Mouse (Mus musculus) limb, embryonic 11.5 days (tissue): Measurements from ENCODE around the gene Rnf141. TPM values are rescaled to one million over a fixed set of nuclear protein-coding genes. Genes with fewer than 3 reads are reported as not detected.

Source experiments
- ATAC-seq: fragments of 200-750 bp; cut with Nextera tagmentation; 2 replicates; pipeline ENCODE4 v1.8.0; 2017; ENCODE audit warnings: low read depth; ENCODE audit not compliant: insufficient number of reproducible peaks, low FRiP score, low TSS enrichment
- DNase-seq: peaks from one replicate; pipeline ENCODE4 v3.0.0-alpha.2; 2015; ENCODE audit warnings: low spot score
- H3K27ac ChIP-seq: fragments of 300-500 bp; sonication (generic); replicated peaks from 2 replicates; pipeline ENCODE4 v1.5.1; 2014; ENCODE audit warnings: low read depth, mild to moderate bottlenecking, low read length
- H3K27me3 ChIP-seq: fragments of 300-500 bp; sonication (generic); 2 replicates; pipeline ENCODE4 v1.6.1; 2014; ENCODE audit warnings: mild to moderate bottlenecking, low read length, mixed read lengths; ENCODE audit not compliant: control insufficient read depth, insufficient read depth
- H3K36me3 ChIP-seq: fragments of 300-500 bp; sonication (generic); 2 replicates; pipeline ENCODE4 v1.6.1; 2014; ENCODE audit warnings: mild to moderate bottlenecking, low read length, moderate library complexity, mixed read lengths; ENCODE audit not compliant: control insufficient read depth, insufficient read depth
- H3K4me1 ChIP-seq: fragments of 300-500 bp; sonication (generic); 2 replicates; pipeline ENCODE4 v1.6.1; 2014; ENCODE audit warnings: low read length, mixed read lengths; ENCODE audit not compliant: control insufficient read depth, insufficient read depth
- H3K4me2 ChIP-seq: fragments of 300-500 bp; sonication (generic); 2 replicates; pipeline ENCODE4 v1.6.1; 2014; ENCODE audit warnings: low read depth, mild to moderate bottlenecking, moderate library complexity; ENCODE audit not compliant: severe bottlenecking
- H3K4me3 ChIP-seq: fragments of 300-500 bp; sonication (generic); 2 replicates; pipeline ENCODE4 v1.5.1; 2014; ENCODE audit warnings: low read depth, low read length
- H3K9ac ChIP-seq: fragments of 300-500 bp; sonication (generic); 2 replicates; pipeline ENCODE4 v1.6.1; 2014; ENCODE audit warnings: mild to moderate bottlenecking, low read length
- H3K9me3 ChIP-seq: fragments of 300-500 bp; sonication (generic); 2 replicates; pipeline ENCODE4 v1.6.1; 2016; ENCODE audit warnings: low read length; ENCODE audit not compliant: control insufficient read depth
- WGBS: fragments of 180-500 bp; shearing (Covaris S2); extraction: QIAGEN DNeasy Blood & Tissue Kit; methylation state at CpG from one replicate; pipeline ENCODE4 v1.1.7; 2014; 5-methylcytosine and 5-hydroxymethylcytosine counted together
- polyA plus RNA-seq: library from polyadenylated mRNA; unstranded; fragments of >200 nt; fragmentation: Nextera tagmentation; extraction: Ambion mirVana; gene quantifications from 2 replicates; pipeline ENCODE4 v1.2.1, GENCODE M21; 2014

Rnf141 gene
- polyA plus RNA-seq, 1 experiment from 2014 or later, result 18.5 TPM

- Histone ChIP-seq H3K9me3 (no peaks in the 10 kb centered on the region), H3K27me3 (no peaks in the 10 kb centered on the region), H3K9ac (no peak overlapping the region; the same call in 1 of the 2 replicates), H3K36me3 (no peaks in the 10 kb centered on the region), H3K4me2 (no peak overlapping the region), H3K4me3 (no peak overlapping the region), H3K4me1 (no peaks in the 10 kb centered on the region), H3K27ac (no peak overlapping the region)
- ATAC-seq, result no peak
- 79% methylated on average over 7 of the region's 7 CpGs for WGBS
- DNase-seq, result no peak
Observed at GRCm38 (mm10) chr7:110851541-110852203, 7.4 kb upstream of the Rnf141 start.

DNA sequence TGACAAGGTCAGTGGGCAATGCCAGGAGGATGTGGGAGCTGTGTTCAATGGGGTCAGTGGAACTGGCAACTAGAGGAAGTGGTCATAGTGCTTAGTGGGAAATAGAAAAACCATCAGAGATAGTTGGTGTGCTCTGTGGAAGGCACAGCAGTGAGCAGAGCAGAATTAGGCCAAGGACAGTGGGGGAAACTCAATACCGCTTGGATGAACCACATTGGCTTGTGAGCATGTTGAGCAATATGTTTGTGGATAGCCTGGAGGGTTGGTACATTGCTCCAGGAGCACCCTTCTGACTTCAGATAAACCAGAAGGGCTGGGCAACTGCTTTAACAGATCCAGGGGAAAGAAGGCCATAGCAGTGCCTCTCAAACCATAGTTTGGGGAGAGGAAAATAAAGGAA lies 4.1 kb upstream of the Rnf141 start:
- Histone ChIP-seq H3K36me3 (no peaks in the 10 kb centered on the region), H3K9ac (no peak overlapping the region), H3K27me3 (no peaks in the 10 kb centered on the region), H3K27ac (no peak overlapping the region), H3K4me2 (no peak overlapping the region), H3K4me1 (0 out of 2 replicates have a peak, but pooled peaks cover 1% of the 10 kb centered on the region), H3K4me3 (no peak overlapping the region), H3K9me3 (no peaks in the 10 kb centered on the region)
- no peak for ATAC-seq
- no peak for DNase-seq
- 90% methylated on average over 1 of the region's 1 CpGs for whole genome bisulfite sequencing

DNA sequence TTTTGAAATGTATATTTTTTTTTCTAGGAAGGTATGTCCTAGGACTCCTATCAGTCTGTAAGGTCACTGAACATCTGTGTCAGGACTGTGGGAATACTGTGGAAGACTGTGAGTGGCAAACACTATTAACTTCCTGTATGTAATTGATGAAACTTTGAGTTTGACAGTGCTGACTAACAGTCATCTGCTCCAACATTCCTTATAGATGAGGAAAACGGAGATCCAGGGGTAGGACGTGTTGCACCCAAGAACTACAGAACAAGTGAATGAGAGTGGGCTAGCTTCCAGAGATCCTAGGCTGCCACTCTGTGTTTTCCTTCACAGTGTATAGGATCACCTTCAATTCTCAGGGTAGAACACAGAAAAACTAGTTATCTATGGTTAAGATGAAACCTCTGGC lies 3.1 kb upstream of the Rnf141 start:
- H3K4me3 ChIP-seq, result no peak overlapping the region
- no peaks in the 10 kb centered on the region for H3K36me3 ChIP-seq
- no peaks in the 10 kb centered on the region for H3K27me3 ChIP-seq
- H3K9me3 ChIP-seq, result no peaks in the 10 kb centered on the region
- no peak overlapping the region for H3K9ac ChIP-seq
- no peak for DNase-seq
- no peak overlapping the region for H3K4me2 ChIP-seq
- H3K27ac ChIP-seq, result no peak overlapping the region
- no peak for ATAC-seq
- 84% methylated on average over 2 of the region's 2 CpGs for WGBS
- H3K4me1 ChIP-seq, result 0 out of 2 replicates have a peak, but pooled peaks cover 2% of the 10 kb centered on the region

DNA sequence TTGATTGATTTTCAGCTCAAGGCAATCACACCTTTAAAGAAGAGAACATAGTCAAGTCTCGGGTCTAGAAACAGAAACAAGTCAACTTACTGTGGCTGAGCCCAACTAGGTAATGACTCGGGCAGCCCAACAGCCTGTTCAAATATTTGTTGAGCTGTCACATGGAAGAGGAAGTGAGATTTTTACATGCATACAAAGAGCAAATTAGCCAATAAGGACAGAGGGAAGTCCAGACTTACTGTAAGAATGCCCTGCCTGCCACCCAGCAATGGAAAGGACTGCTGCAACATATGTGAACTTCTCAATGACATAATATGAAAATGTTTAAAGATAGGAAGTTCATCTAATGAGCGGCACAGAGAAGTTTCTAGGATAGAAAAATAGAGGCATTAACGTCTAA lies 3.9 kb downstream of the Rnf141 start:
- Histone ChIP-seq H3K9me3 (no peaks in the 10 kb centered on the region), H3K36me3 (no peaks in the 10 kb centered on the region), H3K27me3 (no peaks in the 10 kb centered on the region), H3K27ac (no peak overlapping the region), H3K4me1 (0 out of 2 replicates have a peak, but pooled peaks cover 2% of the 10 kb centered on the region), H3K4me3 (no peak overlapping the region), H3K9ac (no peak overlapping the region), H3K4me2 (no peak overlapping the region)
- 78% methylated on average over 4 of the region's 4 CpGs for WGBS
- DNase-seq, result no peak
- ATAC-seq, result no peak

GRCm38 (mm10) chr7:110834522-110834921 lies 9.7 kb downstream of the Rnf141 start:
- DNase-seq (no peak), ATAC-seq (no peak)
- no peaks in the 10 kb centered on the region for H3K4me1 ChIP-seq
- 63% methylated on average over 3 of the region's 3 CpGs for WGBS
- no peaks in the 10 kb centered on the region for H3K9me3 ChIP-seq
- H3K27me3 ChIP-seq, result no peaks in the 10 kb centered on the region
- no peaks in the 10 kb centered on the region for H3K36me3 ChIP-seq
- H3K27ac ChIP-seq, result no peak overlapping the region
- no peak overlapping the region for H3K9ac ChIP-seq
- no peak overlapping the region for H3K4me2 ChIP-seq
- no peak overlapping the region for H3K4me3 ChIP-seq

DNA sequence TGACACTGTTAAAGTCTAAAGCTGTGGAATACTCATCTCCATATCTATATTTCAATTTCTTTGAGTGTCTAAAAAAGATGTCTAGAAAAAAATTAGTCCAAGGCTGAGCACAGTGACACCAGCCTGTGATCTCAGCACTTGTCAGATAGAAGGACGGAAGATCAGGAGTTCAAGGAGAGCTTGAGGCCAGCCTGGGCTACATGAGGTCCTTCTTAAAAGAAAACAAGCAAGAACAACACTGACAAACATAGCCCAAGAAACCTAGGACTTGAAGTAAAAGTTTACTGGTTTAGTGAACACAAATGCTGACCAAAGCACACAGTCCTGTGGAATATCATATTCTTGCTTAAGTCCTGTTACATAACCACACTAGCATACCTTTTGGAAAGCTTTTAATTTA lies 10.2 kb downstream of the Rnf141 start:
- Histone ChIP-seq H3K27ac (no peak overlapping the region), H3K9ac (no peak overlapping the region), H3K27me3 (no peaks in the 10 kb centered on the region), H3K36me3 (0 out of 2 replicates have a peak, but pooled peaks cover 3% of the 10 kb centered on the region), H3K4me3 (no peak overlapping the region), H3K9me3 (no peaks in the 10 kb centered on the region), H3K4me2 (no peak overlapping the region), H3K4me1 (no peaks in the 10 kb centered on the region)
- no peak for DNase-seq
- WGBS, result 80% methylated on average over 1 of the region's 1 CpGs
- ATAC-seq, result no peak

GRCm38 (mm10) chr7:110833024-110833423 lies 11.2 kb downstream of the Rnf141 start:
- no peaks in the 10 kb centered on the region for H3K4me1 ChIP-seq
- no peak for ATAC-seq
- no peak overlapping the region for H3K4me3 ChIP-seq
- H3K9me3 ChIP-seq, result no peaks in the 10 kb centered on the region
- DNase-seq, result no peak
- no peak overlapping the region for H3K9ac ChIP-seq
- no peaks in the 10 kb centered on the region for H3K27me3 ChIP-seq
- H3K27ac ChIP-seq, result no peak overlapping the region
- H3K4me2 ChIP-seq, result no peak overlapping the region
- 97% methylated on average over 1 of the region's 1 CpGs for WGBS
- H3K36me3 ChIP-seq, result 0 out of 2 replicates have a peak, but pooled peaks cover 6% of the 10 kb centered on the region

- DNase-seq (no peak), ATAC-seq (no peak)
- Histone ChIP-seq H3K9ac (no peak overlapping the region), H3K27ac (no peak overlapping the region), H3K27me3 (no peaks in the 10 kb centered on the region), H3K4me3 (no peak overlapping the region), H3K4me2 (no peak overlapping the region), H3K4me1 (no peaks in the 10 kb centered on the region), H3K36me3 (peaks cover 10% of the 10 kb centered on the region; the same call in 1 of the 2 replicates), H3K9me3 (no peaks in the 10 kb centered on the region)
- WGBS, result 94% methylated on average over 8 of the region's 8 CpGs
Observed at GRCm38 (mm10) chr7:110823995-110824953, 20.0 kb downstream of the Rnf141 start.
